Mouse (Mus musculus): ENCODE measurements at regions not wholly inside any gene's neighbourhood (a gene's known extent, or its start where the extent isn't known, plus 50 kb on each side); places are given as distances from the start of the nearest gene placed in this dataset.

- no peak for TF ChIP-seq POLR2A (IDR thresholded peaks at IDR 0.05; ENCODE audit: control insufficient read depth, extremely low read depth, insufficient read depth, low read length, poor library complexity)
- no peak for TF ChIP-seq CTCF (IDR thresholded peaks at IDR 0.05; ENCODE audit: borderline replicate concordance, control insufficient read depth, extremely low read depth, insufficient read depth, low read length, poor library complexity)
These were observed 374.9 kb downstream of the Med10 start for GRCm38 (mm10) chr13:70177066-70177465.
